Mouse (Mus musculus): ENCODE results near the gene Lrat. TPM values are rescaled to one million over a fixed set of nuclear protein-coding genes. Genes with fewer than 3 reads are reported as not detected.

Lrat gene
- total RNA-seq (2021): under 1 TPM in 1 of 2 experiments, not detected in 1; 0.08 TPM
- long read RNA-seq, experiment 1, full-length matches to known transcripts: 1 of 2 reads
- long read RNA-seq, experiment 1, partial matches to known transcripts: 0 of 2 reads
- long read RNA-seq, experiment 1, other reads (novel, unspliced or antisense): 1 of 2 reads
- long read RNA-seq, experiment 2: 0 reads

GRCm38 (mm10) chr3:82903613-82904205 lies at the start of gene Lrat:
TSS of gene Lrat (minus strand) at chr3:82903973.
- H3K27ac ChIP-seq: no peak within 1 kb of the TSS
- no peak for DNase-seq (ENCODE audit: low spot score in 2 of 2)
- peak within 1 kb of the TSS; percentile 51 for H3K4me3 ChIP-seq
- TF ChIP-seq CTCF (conservative IDR thresholded peaks at IDR 0.05): no peak

GRCm38 (mm10) chr3:82952173-82952962 lies 48.6 kb upstream of the Lrat start:
- DNase-seq (ENCODE audit: low spot score in 2 of 2): no peak
- no peak overlapping the region for H3K4me3 ChIP-seq
- no peak overlapping the region for H3K27ac ChIP-seq
- no peak for TF ChIP-seq CTCF (conservative IDR thresholded peaks at IDR 0.05)

GRCm38 (mm10) chr3:82950639-82951038 lies 46.9 kb upstream of the Lrat start:
- H3K4me3 ChIP-seq: no peak overlapping the region
- no peak for TF ChIP-seq CTCF (conservative IDR thresholded peaks at IDR 0.05)
- no peak for DNase-seq (ENCODE audit: low spot score in 2 of 2)
- H3K27ac ChIP-seq: no peak overlapping the region

GRCm38 (mm10) chr3:82950208-82950607 lies 46.4 kb upstream of the Lrat start:
- Histone ChIP-seq H3K4me3 (no peak overlapping the region), H3K27ac (no peak overlapping the region)
- TF ChIP-seq CTCF (conservative IDR thresholded peaks at IDR 0.05): no peak
- DNase-seq (ENCODE audit: low spot score in 2 of 2): no peak

GRCm38 (mm10) chr3:82946375-82947107 lies 42.8 kb upstream of the Lrat start:
- TF ChIP-seq CTCF (conservative IDR thresholded peaks at IDR 0.05): no peak
- DNase-seq (ENCODE audit: low spot score in 2 of 2): no peak
- no peak overlapping the region for H3K4me3 ChIP-seq
- no peak overlapping the region for H3K27ac ChIP-seq

- DNase-seq (ENCODE audit: low spot score in 2 of 2): no peak
- no peak for TF ChIP-seq CTCF (conservative IDR thresholded peaks at IDR 0.05)
- Histone ChIP-seq H3K27ac (no peak overlapping the region), H3K4me3 (no peak overlapping the region)
Observed at GRCm38 (mm10) chr3:82927917-82928316, 24.1 kb upstream of the Lrat start.

- TF ChIP-seq CTCF (conservative IDR thresholded peaks at IDR 0.05): no peak
- no peak overlapping the region for H3K4me3 ChIP-seq
- H3K27ac ChIP-seq: no peak overlapping the region
- DNase-seq (ENCODE audit: low spot score in 2 of 2): no peak
Observed at GRCm38 (mm10) chr3:82915632-82916031, 11.9 kb upstream of the Lrat start.

- Histone ChIP-seq H3K27ac (no peak overlapping the region), H3K4me3 (no peak overlapping the region)
- no peak for TF ChIP-seq CTCF (conservative IDR thresholded peaks at IDR 0.05)
- DNase-seq (ENCODE audit: low spot score in 2 of 2): no peak
Observed at GRCm38 (mm10) chr3:82908671-82909070, 4.9 kb upstream of the Lrat start.

- no peak for TF ChIP-seq CTCF (conservative IDR thresholded peaks at IDR 0.05)
- DNase-seq (ENCODE audit: low spot score in 2 of 2): no peak
- Histone ChIP-seq H3K4me3 (peak overlapping the region; percentile 51), H3K27ac (no peak overlapping the region)
Observed at GRCm38 (mm10) chr3:82904211-82904908, 587 bp upstream of the Lrat start.

GRCm38 (mm10) chr3:82902757-82903612 lies 788 bp downstream of the Lrat start:
- DNase-seq (ENCODE audit: low spot score in 2 of 2): no peak
- Histone ChIP-seq H3K27ac (no peak overlapping the region), H3K4me3 (peak overlapping the region; percentile 51; the same call in 1 of the 2 replicates)
- no peak for TF ChIP-seq CTCF (conservative IDR thresholded peaks at IDR 0.05)

GRCm38 (mm10) chr3:82888842-82889241 lies 14.9 kb downstream of the Lrat start:
- no peak for TF ChIP-seq CTCF (conservative IDR thresholded peaks at IDR 0.05)
- Histone ChIP-seq H3K4me3 (no peak overlapping the region), H3K27ac (no peak overlapping the region)
- DNase-seq (ENCODE audit: low spot score in 2 of 2): no peak

GRCm38 (mm10) chr3:82877258-82877657 lies 26.5 kb downstream of the Lrat start:
- peak; percentile 90 for TF ChIP-seq CTCF (conservative IDR thresholded peaks at IDR 0.05)
- DNase-seq (ENCODE audit: low spot score in 2 of 2): peak; percentile 13 to 35
- no peak overlapping the region for H3K27ac ChIP-seq
- no peak overlapping the region for H3K4me3 ChIP-seq

Measured in layer of hippocampus, adult 2 months (tissue).